ENCODE assay signal across 8 mouse cellular contexts in the genomic region with DNA sequence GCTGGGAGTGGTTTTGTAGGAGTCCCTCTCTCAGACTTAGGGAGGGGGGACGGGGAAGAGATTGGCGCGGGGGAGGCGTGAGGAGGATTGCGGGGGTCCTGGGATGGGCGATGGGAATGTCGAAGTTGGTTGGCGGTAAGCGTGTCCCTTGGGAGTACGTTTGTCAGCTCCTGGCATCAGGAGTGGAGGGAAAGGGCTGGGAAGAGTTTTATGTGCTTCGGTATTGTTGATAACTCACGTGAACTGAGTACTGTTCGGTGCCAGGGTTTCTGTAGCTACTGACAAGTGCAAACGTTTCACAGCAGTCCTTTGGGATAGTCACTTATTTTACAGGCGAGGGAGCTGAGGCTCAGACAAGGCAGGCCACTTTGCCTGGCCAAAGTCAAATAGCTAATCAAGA. TPM values are rescaled to one million over a fixed set of nuclear protein-coding genes. Genes with fewer than 3 reads are reported as not detected.
DNase-seq lines count a peak whose midpoint lies in the region; ATAC-seq and TF ChIP-seq lines count a peak whose summit lies in the region.

No protein-coding gene starts in this region.

- intact Hi-C loops in gastrocnemius, adult 2 months (cut with DNase I) = no loop called here

- peaks cover 2% of the 10 kb centered on the region; the same call in 1 of the 2 replicates for H3K36me3 ChIP-seq in forebrain, embryonic 11.5 days (ENCODE audit: control insufficient read depth, insufficient read depth, low read length)
- H3K36me3 ChIP-seq in liver, embryonic 15.5 days (replicated peaks) = peaks cover 14% of the 10 kb centered on the region

- DNase-seq in gastrocnemius, adult 2 months = no peak
- DNase-seq in gastrocnemius, postnatal 4 days (ENCODE audit: low spot score in 2 of 2) = no peak
- peak; percentile 13 for DNase-seq in 3T3-L1 (ENCODE audit: low read depth, low spot score)
- DNase-seq in forebrain, embryonic 11.5 days (ENCODE audit: low spot score) = no peak
- DNase-seq in right cerebral cortex, postnatal 10 days (ENCODE audit: low spot score in 2 of 2) = no peak

- peak overlapping the region; percentile 82 for H3K4me2 ChIP-seq in forebrain, embryonic 11.5 days (ENCODE audit: low read depth, low read length, severe bottlenecking)
- H3K4me2 ChIP-seq in liver, embryonic 15.5 days = peak overlapping the region; percentile 92

- H3K9ac ChIP-seq in forebrain, embryonic 11.5 days (ENCODE audit: low read length) = peak overlapping the region; percentile 87
- peak overlapping the region; percentile 71 for H3K9ac ChIP-seq in liver, embryonic 15.5 days

- no peak for TF ChIP-seq CTCF in gastrocnemius, adult 2 months (IDR thresholded peaks at IDR 0.05)

- no peaks in the 10 kb centered on the region for H3K9me3 ChIP-seq in forebrain, embryonic 11.5 days (ENCODE audit: control insufficient read depth, low read length)
- H3K9me3 ChIP-seq in liver, embryonic 15.5 days (replicated peaks) = no peaks in the 10 kb centered on the region

- H3K4me1 ChIP-seq in forebrain, embryonic 11.5 days (replicated peaks; ENCODE audit: control insufficient read depth, insufficient read depth, low read length) = peaks cover 5% of the 10 kb centered on the region; the same call in 1 of the 2 replicates
- H3K4me1 ChIP-seq in liver, embryonic 15.5 days (replicated peaks) = peaks cover 41% of the 10 kb centered on the region

- 2% methylated on average over 15 of the region's 15 CpGs for WGBS in forebrain, embryonic 11.5 days
- WGBS in liver, embryonic 15.5 days (ENCODE audit: insufficient replicate concordance) = under 1% methylated on average over 15 of the region's 15 CpGs

- peak overlapping the region; percentile 92 for H3K4me3 ChIP-seq in gastrocnemius, adult 2 months
- H3K4me3 ChIP-seq in forebrain, embryonic 11.5 days (ENCODE audit: low read depth, low read length) = peak overlapping the region; percentile 89
- peak overlapping the region; percentile 76 for H3K4me3 ChIP-seq in liver, embryonic 15.5 days (replicated peaks)

- H3K27ac ChIP-seq in gastrocnemius, adult 2 months = peak overlapping the region; percentile 97
- H3K27ac ChIP-seq in forebrain, embryonic 11.5 days (ENCODE audit: low read depth, low read length) = no peak overlapping the region
- peak overlapping the region; percentile 43 for H3K27ac ChIP-seq in liver, embryonic 15.5 days (replicated peaks)

- H3K27me3 ChIP-seq in forebrain, embryonic 11.5 days (ENCODE audit: control insufficient read depth, insufficient read depth, low read length) = no peaks in the 10 kb centered on the region
- H3K27me3 ChIP-seq in liver, embryonic 15.5 days = no peaks in the 10 kb centered on the region

- no peak for ATAC-seq in forebrain, embryonic 11.5 days (replicated peaks; ENCODE audit: low FRiP score)
- ATAC-seq in liver, embryonic 15.5 days (ENCODE audit: insufficient read depth) = no peak
- no peak for ATAC-seq in erythroid progenitor cell, adult 5-6 weeks (replicated peaks; ENCODE audit: low FRiP score, poor library complexity, severe bottlenecking)
- no peak for ATAC-seq in monocyte, adult 5-6 weeks (replicated peaks; ENCODE audit: insufficient number of reproducible peaks, low FRiP score, low TSS enrichment, poor library complexity, severe bottlenecking)

RNA-seq across cellular contexts. Expression of gene D430042O09Rik, which starts 0.4 kb away (rescaled TPM):
- 1 to 10 TPM; 5.3 to 6.2 TPM for total RNA-seq in gastrocnemius, adult 2 months (2021)
- 10 to 100 TPM; 10.8 to 15.0 TPM for total RNA-seq in gastrocnemius, postnatal 4 days (2021)
- polyA plus RNA-seq in forebrain, embryonic 11.5 days (2014; fragmentation: Nextera tagmentation; extraction: Ambion mirVana) = 11.2 and 12.1 TPM in 2 replicates
- 1.4 and 1.7 TPM in 2 replicates for polyA plus RNA-seq in liver, embryonic 15.5 days (2015; fragmentation: Nextera tagmentation; extraction: Ambion mirVana)
- 5.9 and 15.1 TPM in 2 replicates for total RNA-seq in erythroid progenitor cell, adult 5-6 weeks (2015; ENCODE audit: low replicate concordance)
- 4.7 and 9.5 TPM in 2 replicates for total RNA-seq in erythroid progenitor cell, adult 5-6 weeks (2017; ENCODE audit: low replicate concordance)
- total RNA-seq in monocyte, adult 5-6 weeks (2017) = 10.9 to 14.0 TPM (median 12.3 TPM) in 3 replicates

RNA-seq across cellular contexts. Expression of gene Gtf3c1, which starts 0.5 kb away (rescaled TPM):
- total RNA-seq in gastrocnemius, adult 2 months (2021) = 10 to 100 TPM; 34.1 TPM
- total RNA-seq in gastrocnemius, postnatal 4 days (2021) = 10 to 100 TPM; 50.4 to 50.5 TPM
- polyA plus RNA-seq in forebrain, embryonic 11.5 days (2014; fragmentation: Nextera tagmentation; extraction: Ambion mirVana) = 47.2 and 49.4 TPM in 2 replicates
- polyA plus RNA-seq in liver, embryonic 15.5 days (2015; fragmentation: Nextera tagmentation; extraction: Ambion mirVana) = 7.8 and 8.0 TPM in 2 replicates
- total RNA-seq in erythroid progenitor cell, adult 5-6 weeks (2015; ENCODE audit: low replicate concordance) = 6.1 and 11.3 TPM in 2 replicates
- total RNA-seq in erythroid progenitor cell, adult 5-6 weeks (2017; ENCODE audit: low replicate concordance) = 18.6 and 47.6 TPM in 2 replicates
- total RNA-seq in monocyte, adult 5-6 weeks (2017) = 24.3 to 36.0 TPM (median 28.8 TPM) in 3 replicates
